Mouse (Mus musculus) cerebellum, adult 11-12 months (tissue): ENCODE data around the gene Naa15.

ENCODE experiments used
- DNase-seq: peaks from one replicate; pipeline ENCODE4 v3.0.0; 2022

The Naa15 gene

DNA sequence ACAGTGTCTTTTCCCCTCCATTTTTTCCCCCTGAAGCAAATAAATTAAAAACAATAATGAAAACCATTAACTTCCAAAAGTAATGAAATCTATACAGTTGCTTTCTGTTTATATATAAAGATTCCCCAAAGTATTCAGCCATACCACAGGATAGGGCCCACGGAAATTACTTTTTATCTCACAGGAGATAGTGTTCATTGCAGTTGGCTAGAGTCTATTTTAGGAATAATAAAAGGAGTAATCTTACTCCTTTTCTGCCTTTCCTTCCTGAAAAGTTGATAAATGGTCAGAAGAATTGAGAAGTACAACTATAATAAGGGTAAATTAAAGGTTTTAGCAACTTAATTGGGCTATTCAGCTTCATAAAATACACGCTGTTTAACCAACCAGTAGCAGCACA lies 53.6 kb downstream of the Naa15 start:
- no peak for DNase-seq

DNA sequence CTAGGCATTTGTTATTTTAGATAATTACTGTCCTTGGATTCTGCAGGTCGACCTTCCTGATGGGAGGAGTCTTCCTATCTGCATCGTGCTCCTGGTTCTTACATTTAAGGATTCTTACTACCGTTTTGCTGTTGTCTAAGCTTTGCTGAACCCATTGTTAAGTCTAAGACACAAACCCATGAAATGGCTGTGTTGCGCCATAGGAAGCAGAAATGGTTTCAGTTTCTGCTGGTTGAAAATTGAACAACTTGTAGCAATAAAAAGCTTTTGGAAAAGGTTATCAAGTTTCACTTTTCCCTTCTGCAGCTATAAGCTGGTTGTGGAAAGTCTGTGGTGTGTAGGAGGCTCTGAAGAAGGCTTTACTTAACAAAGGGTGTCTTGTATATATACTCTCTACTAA lies 60.8 kb downstream of the Naa15 start:
- no peak for DNase-seq

DNA sequence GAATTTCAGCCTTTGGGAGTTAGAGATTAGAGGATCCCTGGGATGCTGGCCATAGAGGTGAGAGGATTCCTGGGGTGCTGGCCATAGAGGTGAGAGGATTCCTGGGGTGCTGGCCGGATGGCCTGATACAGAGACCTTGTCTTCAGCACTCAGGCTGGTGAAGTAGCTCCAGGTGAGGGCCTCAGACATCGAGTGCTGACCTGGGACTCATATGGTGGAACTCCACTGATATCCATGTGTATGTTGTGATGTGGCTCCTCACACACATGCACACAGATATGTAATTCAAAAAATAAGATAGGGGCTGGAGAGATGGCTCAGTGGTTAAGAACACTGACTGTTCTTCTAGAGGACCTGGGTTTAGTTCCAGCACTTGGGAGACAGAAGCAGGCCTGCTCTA lies 64.9 kb downstream of the Naa15 start:
- DNase-seq: no peak

DNA sequence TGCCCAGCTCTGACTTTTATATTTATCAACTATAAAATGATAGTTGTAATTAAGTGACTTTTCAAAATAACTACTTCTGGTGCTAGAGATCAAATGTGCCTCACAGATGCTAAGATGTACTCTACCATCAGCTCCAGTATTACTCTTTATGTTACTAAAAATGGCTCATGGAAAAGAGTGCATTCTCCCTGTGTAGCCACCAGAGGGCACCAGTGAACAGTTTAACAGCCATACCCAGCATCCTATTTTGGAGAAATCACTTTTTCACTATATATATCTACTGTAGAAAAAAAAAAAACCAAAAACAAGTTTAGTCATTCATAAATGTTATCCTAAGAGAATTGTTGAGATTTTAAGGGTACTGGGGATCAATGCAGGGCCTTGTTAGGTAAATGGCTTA lies 66.1 kb downstream of the Naa15 start:
- no peak for DNase-seq

DNA sequence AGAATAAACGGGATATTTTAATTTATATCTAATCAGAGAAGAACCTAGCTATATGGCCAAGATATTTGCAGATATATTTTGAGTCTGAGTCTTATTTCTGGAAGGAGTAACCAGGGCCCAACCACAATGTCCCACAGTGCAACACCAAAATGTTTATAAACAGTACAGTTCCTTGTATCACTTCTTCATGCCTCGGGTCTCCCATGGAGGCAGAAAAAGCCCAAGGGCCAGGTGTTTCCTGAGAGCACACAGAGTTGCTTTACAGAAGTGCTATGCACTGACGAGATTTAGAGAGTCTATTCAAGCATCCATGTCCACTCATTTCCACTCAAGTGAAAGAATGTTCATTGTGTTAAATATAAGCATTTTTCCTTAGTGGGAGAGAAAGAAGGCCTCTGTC lies 66.9 kb downstream of the Naa15 start:
- no peak for DNase-seq

DNA sequence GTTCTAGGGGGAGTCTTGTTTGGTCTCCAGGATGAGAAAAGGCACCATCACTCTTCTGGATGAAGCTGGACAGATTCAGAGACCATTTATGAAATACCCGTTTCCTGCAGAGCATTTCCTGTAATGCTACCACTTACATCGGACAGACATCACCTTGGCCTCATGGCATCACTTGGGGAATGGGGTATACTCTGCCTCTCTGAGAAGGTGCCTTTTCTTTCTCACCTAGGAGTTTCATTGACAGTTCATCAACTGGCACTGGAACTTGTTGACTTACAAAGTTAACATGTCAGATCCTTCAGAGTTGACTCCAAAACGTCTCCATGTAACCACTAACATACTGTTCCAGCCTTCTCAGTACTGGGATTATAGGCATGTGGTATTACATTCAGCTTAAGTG lies 67.8 kb downstream of the Naa15 start:
- no peak for DNase-seq

DNA sequence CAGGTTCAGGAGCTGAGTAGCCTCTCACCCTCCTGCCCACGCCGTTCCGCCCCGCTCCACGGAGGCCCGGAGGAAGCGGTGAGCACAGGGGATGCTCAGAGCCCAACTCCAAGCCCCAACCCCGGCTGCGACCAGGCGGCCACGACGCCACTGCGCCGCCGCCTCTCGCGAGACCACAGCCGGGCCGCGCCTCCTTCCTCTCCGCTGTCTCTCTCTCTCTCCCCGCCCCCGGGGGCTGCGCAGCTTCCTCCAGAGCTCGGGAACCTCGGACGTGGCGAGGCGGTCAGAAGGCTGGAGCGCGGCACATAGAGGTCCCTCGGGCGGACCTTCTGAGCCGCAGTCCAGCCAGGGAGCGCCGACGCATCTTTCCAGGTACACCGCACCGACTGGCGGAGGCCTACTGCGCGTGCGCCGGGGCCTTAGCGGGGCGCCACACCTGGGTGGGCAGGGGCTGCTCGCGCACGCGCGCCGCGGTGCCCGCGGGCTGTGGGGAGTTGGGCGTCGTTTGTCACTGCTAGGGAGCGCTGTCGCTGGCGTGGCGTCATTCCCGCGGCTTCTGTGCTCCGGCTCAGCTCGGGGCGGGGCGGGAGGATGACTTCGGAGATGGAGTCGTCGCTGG lies 68.9 kb downstream of the Naa15 start, which contains the start of gene Rab33b:
TSS of gene Rab33b (plus strand) at position 180 of the 619 bp plus-strand sequence.
- peak; percentile 99 for DNase-seq

DNA sequence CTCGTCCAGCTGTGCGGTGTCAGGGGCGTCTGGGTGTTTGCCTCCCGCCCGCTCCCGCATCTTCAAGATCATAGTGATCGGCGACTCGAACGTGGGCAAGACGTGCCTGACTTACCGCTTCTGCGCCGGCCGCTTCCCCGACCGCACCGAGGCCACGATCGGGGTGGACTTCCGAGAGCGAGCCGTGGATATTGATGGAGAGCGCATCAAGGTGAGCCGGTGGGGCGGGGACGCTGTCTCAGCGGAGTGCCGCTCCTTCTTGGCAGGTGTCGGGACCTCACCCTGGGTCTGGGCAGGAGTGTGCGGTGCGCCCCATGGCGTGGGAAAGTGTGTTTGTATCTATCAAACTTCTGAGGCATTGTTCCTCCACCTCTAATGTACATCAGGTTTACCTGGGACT lies 69.4 kb downstream of the Naa15 start:
- DNase-seq: no peak

DNA sequence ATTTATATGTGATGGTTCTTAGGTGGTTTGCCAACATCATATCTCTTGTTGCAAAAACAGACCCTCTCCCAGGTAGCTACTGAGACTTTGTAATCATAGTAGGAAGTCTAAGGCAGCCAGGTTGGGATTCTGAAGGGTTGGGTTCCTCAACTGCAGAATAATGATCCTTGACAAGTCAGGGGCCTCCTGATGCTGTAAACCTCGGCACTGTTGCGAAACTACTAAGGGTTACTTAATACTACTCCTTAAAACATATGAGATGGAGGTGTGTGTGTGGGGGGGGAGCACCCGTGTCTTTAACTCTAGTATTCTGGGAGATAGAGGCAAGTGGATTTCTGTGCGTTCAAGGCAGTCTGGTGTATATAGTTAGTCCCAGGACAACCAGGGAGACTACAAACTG lies 70.4 kb downstream of the Naa15 start:
- no peak for DNase-seq

DNA sequence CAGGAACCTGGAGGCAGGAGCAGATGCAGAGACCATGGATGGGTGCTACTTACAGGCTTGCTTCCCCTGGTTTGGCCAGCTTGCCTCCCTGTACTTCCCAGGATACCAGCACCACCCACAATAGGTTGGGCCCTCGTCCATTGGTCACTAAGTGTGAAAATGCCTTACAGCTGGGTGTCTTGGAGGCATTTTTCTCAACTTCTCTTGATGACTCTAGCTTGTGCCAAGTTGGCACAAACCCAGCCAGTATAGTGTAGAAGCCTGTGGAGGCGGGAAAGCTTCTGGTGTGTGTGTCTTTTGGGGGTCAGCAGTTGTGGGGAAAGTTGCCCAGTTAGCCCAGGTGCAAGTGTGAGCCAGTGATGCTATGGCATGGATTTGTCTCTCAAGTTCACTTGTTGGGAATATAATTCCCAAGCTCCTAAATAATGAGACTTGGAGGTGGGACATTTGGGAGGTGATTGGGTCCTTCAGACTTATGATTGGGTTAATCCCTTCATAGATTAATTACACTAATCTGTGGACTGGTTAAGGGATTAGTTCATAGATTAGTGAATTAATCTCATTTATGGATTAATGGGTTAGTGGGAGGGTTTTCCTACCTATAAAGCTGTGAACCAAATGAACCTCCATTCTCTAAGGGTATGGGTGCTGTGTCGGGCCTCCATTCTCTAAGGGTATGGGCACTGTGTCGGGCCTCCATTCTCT lies 71.7 kb downstream of the Naa15 start:
- DNase-seq: peak; percentile 52

DNA sequence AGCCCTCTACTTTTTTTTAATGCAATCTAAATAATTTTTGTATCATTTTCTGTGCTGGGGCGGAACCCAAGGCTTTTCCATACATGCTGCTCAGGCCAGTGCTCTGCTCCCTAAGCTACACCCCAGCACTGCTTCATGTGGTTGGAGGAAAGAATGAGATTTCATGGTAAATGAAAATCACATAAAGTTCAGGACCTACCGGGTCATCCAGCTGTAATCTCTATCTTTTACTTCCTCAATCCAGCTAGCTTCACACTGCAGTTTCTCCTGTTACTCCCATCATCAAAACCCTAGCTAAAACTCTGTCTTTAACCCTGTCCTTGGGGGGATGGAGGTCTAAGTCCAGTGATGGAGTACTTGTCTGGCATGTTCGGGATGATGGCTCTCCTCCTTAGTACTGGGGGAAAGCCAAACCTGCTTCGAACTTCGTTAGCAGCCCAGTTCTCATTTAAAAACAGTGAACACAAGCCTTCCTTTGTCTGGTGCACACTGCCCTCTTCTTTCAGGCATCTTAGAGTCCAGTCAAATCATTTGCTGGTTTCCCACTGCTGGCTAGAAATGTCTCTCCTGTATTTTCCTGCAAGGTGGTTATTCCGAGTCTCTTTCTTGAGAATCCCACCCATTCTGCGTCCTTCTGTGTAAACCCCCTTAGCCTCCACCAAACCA lies 75.3 kb downstream of the Naa15 start:
- DNase-seq: no peak

DNA sequence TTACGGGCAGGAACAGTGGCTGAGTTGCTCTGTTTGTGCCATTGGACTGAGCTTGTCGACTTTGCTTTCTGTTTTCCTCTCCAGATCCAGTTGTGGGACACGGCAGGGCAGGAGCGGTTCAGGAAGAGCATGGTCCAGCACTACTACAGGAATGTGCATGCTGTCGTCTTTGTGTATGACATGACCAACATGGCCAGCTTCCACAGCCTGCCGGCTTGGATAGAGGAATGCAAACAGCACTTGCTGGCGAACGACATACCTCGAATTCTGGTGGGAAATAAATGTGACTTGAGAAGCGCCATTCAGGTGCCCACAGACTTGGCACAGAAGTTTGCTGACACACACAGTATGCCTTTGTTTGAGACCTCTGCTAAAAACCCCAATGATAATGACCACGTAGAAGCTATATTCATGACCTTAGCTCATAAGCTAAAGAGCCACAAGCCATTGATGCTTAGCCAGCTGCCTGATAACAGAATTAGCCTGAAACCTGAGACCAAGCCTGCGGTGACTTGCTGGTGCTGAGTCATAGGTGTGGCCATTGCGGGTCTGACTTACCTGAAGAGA lies 78.4 kb downstream of the Naa15 start:
- DNase-seq: no peak

DNA sequence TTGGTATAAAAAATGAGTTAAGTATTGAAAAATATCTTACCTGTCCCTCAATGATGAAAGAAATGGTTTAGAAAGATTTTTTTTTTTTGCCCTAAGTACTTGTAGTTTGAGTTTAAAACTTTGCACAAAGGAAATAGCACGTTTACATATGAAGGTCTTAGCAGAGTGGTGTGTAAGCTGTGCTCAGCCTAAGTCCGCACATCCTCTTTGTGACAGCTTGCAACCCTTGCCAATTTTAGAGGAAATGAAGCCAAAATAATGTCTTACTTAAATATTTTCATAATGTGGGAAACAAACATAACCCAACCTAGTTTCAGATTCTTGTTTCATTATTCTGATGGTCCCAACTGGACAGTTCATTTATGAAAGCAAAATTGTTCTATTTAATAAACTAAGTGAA lies 79.5 kb downstream of the Naa15 start:
- DNase-seq: no peak

DNA sequence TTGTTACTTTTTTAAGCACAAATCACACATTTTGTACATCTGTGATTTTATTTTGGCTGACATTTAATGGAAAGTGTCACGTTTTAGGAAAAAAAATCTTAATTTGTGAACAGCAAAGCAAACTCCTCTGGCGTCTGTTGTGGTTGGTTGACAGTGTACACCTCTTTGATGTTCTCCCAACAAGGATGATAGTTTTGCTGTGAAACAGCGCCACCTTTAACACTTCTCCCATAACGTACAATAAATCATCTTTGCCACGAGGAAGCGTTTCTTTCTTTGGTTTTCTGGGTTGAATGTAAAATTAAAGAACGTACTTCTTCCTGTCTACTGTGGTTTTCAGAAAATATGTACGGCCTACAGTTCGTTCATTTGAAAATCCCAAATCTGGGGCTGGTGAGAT lies 80.7 kb downstream of the Naa15 start:
- DNase-seq: no peak

DNA sequence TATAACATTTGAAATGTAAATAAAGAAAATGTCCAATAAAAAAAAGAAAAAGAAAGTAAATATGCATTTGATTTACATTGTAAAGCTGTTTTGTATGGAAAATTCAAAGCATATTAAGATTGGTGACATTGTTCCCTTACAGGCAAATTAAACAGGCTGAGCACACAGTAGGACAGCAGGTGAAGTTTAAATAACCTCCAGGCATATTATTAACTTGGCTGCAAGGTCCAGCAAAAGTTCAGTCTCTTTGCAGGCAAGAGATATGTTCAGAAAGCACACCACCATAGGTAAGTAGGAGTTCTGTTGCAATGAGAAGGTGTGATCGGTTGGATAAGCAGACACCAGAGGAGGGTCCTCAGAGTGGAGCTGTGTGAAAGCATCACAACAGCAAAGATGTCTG lies 83.0 kb downstream of the Naa15 start:
- DNase-seq: no peak

DNA sequence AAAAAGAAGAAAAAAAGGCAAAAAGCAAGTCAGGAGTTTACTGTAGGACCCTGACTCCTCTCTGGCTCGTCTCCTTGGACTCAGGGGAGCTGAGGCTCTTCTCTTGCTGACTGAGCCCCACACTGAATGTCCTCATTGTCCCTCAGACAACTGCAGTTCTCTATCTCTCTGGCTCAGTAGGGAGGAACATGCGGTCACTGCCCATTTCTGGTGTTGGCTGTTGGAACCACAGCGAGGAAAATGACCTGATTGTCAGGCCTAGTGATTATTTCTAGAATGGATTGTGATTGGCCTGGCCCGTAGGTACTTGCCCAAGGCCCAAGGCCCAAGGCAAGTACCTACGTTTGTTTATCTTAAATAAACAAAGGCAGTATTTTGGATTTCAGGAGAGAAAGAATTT lies 83.7 kb downstream of the Naa15 start:
- no peak for DNase-seq

DNA sequence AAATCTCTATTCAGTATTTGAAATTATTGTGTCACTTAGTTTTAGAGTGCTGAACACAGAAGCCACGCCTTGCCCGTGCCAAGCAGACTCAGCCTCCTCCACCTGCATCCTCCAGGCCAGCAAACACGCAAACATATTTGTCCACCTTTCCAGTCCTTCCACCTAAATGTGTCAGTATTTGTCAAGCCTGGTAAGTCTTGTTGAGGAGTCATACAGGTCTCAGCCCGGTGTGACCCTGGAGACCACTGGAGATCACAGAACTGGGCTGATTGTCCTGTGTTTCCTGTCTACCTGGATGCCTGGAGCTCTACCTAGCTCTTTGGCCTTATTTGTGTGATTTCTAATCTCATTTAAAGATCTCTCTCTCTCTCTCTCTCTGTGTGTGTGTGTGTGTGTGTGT lies 84.9 kb downstream of the Naa15 start:
- no peak for DNase-seq

DNA sequence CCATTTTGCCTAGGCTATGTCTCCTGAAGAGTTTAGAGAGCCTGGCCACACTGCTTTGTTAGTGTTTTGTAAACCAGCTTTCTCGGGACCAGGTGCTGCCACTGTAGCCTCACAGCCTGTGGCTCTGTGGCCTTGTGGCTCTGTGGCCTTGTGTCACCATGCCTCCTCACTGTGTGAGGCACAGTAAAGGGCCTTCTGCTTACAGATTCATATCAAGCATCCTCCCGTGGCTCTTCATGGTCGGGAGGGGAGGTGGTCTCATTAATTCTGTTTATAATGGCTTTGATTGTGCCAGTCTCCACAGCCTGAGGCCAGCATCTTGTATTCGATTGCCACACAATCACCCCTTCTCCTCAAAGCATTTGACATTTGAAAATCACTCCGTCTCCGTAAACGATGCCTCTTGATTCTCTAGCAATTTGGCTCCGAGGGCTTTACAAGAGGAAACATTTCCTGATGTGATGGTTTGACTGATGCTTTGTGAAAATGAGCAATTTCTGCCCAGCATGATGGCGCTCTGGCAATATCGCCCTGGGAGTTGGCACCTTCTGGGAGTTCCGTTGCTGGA lies 89.5 kb downstream of the Naa15 start:
- no peak for DNase-seq

DNA sequence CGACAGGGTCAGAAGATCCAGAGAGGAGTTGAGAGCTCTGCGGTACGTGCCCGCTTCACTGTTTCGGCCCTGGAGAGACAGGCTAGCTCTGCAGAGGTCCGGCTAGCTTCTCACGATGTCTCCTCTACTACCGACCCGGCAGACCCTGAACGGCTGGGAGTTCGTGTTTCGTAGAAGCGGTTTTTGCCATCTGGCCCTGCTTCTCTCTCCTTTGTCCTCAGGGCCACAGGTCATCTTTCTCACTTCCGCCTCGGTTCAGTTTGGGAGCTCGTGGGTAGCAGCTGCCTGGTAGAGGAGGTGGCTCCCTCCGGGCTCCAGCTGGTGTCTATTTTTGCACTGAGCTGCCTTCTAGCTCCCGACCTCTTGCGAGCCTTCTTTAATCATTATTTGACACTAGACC lies 90.5 kb downstream of the Naa15 start:
- no peak for DNase-seq

DNA sequence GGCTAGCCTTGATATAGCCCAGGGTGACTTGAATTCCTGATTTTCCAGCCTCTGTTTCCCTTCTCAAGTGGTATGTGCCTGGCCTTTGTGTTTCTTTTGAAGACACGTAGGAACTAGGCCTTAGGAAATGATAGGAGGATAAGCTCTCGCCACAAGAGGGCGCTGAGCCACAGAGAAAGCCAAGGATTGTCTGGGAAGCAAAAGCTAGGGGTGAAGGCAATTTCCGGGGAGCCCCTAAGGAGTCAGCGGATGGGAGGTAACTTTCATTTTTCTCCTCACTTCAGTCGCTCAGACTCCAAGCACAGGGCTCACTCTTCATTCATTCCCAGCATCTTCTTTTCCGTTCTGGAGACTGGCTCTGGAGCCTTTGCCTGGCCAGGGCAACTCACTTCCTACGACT lies 96.0 kb downstream of the Naa15 start:
- DNase-seq: peak; percentile 77

DNA sequence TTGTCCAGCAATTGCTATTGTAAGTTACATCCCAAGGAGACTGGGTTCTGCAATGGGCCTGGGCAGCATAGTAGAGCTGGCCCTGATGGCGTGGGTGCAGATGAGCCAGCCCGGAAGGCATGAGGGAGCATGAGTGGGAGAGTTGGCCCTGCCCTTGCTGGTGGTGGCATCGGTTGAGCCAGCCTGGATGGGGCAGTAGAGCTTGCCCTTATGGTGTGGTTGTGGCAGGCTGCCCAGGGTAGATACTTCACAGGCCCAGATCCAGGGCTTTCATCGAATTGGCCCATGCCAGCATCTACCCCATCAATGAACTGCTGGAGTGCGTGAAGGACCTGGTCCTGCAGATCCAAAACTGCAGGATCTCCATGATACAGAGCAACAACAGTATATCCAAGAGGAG lies 97.0 kb downstream of the Naa15 start:
- peak; percentile 67 for DNase-seq

DNA sequence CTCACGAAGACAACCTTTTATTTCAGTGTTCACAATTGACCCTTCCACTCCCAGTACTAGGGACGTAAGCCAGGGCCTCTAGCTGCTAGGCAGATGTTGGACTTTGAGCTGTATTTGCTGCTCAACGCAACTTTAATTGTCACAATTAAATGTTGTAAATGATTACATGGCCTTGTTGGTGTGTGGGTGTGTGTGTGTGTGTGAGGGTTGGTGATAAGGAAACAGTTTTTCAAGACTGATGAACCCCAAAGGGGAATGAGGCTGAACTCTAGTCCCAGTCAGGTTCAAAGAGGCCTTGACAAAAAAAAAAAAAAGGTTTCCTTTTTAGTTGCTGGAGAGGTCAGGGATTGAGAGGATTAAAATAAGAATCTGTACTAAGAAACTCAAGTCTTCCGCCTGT lies 102.5 kb downstream of the Naa15 start:
- DNase-seq: no peak

DNA sequence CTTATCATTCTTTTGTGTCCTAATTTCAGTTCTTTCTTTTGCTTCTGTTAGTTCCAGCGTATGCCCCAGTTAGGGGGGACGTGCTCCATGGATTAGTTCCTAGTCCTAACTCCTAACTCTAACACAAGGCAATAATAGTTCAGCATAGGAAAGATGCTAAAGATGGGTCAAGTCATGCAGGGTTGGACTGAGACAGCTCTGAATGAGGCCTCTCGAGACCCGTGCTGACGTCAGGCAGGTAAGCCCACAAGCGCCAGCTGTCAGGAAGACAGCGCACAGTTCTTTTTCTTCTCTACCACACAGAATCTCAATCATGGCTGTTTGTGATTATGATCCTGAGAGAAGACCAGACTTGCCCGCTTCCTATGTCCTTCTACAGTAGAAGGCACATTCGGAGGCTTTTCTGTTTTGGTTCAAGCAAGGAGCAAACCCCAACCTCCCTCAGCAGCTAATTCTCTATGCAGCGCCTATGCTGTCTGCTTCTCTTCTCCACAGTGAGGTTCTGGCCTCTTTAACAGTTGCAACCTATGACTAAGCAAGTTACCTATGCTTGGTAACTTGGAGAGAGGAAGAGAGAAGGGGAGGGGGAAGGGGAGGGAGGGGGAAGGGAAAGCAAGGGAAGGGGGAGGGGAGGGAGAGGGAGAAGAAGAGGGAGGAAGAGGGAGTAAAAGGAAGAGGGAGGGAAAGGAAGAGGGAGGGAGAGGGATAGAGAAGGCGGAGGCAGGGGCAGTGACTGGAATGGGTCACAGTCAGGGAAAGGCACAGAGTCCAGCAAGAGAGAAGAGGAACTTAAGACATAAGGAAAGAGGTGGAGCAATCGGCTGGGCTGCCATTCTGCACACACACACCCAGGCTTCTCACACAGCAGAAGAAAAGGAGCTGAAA lies 103.2 kb downstream of the Naa15 start:
- DNase-seq: no peak
